Mouse (Mus musculus) kidney, postnatal 14 days (tissue): ENCODE data around the gene Apex1.
A peak's percentile ranks its signal among the peaks of the same experiment; 100 is the strongest.
"Not testable (repeated sequence)": the region's sequence is repeated elsewhere in the genome, so short reads cannot be mapped to it uniquely, and the experiment has no call there.

ENCODE experiments used
- DNase-seq: peaks from one replicate; pipeline ENCODE4 v3.0.0; 2022; ENCODE audit warnings: mixed read lengths

The Apex1 gene

DNA sequence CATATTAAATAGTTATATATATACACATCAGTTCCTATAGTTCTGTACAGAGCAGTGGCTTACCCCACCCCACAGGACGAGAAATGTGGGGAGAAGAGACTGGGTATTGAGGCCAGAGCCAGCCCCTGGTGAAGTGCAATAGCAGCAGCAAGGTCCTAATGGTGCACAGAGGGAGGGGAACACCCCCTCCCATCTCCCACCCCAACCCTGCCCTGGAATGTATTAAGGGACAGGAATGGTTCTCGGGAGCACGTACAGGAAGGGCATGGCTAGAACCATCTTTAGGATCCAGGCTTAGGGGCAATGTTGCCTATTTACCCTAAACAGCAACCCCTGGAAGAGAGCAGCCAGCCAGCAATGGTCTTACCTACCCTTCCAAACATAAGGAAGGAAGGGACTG lies 2.6 kb downstream of the Apex1 start:
- DNase-seq: no peak

DNA sequence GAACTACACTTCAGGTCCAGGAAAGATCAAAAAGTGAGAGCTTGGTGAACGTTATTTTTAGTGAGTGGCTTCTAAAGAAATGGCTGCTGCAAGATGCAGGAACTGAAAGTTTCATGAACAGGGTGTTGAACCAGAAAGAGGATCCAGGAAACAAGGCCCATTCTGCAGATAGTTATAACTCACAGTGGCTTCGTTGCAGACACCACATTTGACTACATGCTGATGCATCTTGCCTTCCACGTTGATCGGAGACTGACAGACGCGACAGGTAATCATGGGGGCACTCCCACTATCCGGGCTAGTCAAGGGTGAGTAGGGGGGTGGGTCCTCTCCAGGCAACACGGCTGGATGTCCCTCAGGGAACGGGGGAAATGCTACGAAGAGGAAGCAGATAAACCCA lies 5.2 kb downstream of the Apex1 start:
- DNase-seq: peak; percentile 10

DNA sequence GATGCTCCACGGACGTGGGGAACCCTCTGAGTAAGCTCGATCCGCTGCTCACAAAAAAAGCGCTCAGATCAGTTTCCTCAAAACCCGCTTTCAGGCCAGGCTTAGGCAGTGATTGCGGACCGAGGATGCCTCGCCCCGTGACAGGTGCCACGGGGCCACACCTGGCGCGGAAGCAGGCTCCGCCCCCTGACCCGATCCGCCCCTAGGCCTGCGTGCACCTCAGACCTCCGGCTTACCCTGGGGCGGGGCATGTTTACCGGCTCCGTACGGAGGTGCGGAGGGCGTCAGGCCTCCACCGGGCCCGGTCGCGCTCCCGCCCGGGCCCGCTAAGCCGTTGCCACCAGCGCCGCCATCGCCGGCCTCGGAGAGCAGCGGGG lies 5.6 kb downstream of the Apex1 start:
- no peak for DNase-seq

DNA sequence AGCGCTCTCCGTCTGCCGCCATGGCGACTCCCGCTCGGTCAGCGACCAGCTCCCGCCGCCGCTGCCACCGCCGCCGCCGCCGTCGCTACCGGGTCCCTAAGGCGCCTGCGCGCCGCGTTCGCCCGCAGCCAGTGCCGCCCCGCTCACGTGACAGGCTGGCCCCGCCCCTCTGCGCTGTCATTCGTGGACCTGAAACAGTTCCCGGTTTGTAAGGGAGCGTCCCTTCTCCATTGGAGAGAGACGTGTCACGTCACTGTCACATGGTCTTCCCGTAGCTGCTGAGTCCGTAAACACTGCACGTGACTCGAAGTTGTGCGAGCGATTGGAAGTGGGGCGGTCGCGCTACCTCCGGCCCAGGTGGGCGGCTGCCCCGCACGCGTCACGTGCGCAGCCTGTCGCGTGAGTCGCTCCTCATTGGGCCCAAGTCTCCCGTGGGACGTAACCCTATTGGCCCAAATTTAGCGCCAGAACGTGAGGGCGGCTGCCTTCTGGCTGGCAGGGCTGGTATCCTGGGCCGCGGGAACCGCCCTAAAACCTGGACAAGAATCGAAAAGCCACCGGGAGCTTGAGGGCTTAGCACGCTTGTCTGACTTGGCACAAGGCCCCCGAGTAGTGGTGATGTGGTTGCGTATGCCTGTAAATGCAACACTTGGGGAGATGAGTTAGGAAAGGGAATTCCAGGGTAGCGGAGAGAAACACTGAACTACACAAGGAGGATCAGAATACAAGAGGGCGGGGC lies 6.2 kb downstream of the Apex1 start, which contains the start of the genes Pip4p1 and Pnp:
TSS of gene Pip4p1 (minus strand) at position 103 of the 739 bp plus-strand sequence.
TSS of gene Pnp (plus strand) at position 329 of the 739 bp plus-strand sequence.
- peak; percentile 99 for DNase-seq

DNA sequence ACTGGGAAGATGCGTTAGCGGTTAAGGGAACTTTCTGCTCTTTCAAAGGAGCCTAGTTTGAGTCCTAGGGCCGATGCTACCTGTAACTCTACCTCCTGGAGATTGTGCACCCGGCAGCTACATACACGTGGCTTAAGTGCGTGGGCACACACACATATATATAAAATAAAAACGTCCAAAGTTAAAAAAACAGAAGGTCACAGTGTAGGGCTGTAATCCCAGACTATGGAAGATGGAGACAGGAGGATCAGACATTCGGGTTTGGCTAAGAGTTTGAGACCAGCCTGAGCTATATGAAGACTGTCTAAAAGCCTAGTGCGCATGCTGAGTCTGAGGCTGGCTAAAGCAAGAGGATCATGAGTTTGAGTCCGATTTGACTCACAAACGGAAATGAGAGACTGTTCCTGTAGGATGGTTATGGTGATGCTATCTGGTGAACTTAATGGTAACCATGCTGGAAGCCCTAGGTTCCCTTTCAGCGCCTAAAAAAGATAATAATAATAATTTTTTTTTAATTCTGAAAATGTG lies 6.8 kb downstream of the Apex1 start:
- no peak for DNase-seq

DNA sequence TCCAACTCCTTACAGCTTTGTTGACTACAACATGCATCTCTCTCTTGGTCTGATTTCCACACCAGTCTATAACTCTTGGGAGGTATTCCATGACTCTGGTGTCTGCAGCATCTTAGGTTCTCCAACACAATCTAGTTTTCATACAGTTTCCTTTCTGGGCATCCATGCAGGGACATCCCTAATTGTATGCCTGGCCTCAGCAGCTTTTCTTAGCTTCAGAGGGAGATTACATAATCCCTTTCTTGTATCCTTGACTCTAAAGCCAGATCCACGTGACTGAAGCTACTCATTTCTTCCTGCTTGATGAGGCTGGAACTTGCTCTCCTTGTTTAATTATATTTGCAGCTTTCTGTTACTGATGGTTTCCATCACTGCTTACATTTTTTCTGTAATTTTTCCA lies 11.9 kb downstream of the Apex1 start:
- DNase-seq: no peak

DNA sequence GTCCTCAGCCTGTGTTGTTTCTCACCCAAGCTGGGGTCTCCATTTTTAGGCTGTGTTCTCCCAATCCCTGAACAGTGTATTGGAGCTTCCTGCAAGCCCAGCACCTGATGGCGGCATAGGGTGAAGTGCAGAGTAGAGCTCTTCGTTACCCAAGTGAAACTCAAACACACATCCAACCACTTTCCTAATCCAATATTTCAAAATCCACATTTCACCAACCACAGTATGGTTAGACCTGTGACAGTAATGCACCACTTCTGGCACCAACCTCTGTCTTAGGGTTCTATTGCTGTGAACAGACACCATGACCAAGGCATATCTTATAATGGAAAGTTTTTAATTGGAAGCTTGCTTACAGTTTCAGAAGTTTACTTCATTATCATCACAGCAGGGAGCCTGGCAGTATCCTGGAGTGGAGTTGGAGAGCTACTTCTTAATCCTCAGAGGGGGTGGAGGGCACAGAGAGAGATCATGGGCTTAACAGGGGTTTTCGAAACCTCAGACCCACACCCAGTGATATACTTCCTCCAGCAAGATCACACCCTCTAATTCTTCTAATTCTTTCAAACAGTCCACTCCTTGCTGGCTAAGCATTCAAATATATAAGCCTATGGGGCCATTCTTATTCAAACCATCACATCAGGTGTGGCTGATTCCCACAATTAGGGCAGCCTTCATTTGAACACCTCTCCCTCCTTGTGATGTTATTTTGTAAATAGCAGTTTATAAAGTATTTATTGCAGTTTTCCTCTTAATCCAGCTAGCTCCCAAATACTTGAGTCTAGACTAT lies 13.5 kb downstream of the Apex1 start:
- no peak for DNase-seq

DNA sequence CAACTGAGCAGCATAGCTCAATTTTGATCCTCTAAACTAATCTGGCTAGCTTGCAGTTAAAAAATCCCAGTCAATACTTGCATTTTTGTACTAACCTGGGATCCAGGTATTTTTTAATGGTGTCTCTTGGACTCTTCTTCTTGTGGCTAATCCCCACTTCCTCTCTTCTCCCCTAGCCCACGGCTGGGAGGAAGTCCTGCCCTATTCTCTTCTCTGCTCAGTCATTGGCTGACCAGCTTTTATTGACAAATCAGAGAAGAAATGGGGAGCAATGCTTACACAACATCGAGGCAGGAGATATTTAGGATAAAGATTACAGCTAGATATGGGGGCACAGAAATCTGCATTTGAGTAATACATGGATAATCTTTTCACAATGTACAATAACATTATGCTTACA lies 14.2 kb downstream of the Apex1 start:
- no peak for DNase-seq

DNA sequence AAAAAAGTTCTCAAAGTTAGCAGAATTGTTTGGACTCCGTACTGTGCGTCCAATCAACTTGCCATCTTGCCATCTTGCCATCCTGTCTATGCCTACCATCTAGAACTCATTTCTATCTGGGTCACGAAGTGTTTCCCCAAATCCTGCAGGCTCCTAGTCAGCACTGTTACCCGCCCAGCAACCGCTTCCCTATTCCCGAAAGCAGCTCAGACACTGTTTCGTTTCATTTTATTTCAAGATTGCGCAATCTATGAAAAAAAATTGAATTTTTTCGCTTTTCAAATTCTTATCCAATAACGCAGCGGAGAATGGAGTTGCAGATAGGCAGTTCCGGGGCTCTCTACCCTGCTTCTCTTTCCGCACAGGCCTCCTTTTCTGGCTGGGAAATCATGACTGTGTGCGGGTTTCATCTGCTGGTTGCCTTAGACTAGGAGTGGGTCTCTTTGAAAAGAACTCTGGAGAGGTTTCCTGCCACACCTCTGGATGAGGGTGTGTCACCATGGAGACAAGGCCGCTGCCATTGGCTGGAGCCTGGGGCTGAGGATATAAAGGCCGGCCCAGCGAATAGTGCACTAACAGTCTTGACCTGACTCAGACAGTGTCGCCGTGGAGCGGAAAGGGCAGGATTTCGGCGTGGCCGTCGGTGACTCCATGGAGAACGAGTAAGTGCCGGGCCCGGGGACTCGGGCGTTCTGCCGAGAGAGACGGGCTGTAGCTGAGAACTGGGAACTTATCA lies 19.3 kb downstream of the Apex1 start, which contains the start of gene Gm49342:
TSS of gene Gm49342 (plus strand) at position 586 of the 736 bp plus-strand sequence.
- DNase-seq: peak; percentile 95

DNA sequence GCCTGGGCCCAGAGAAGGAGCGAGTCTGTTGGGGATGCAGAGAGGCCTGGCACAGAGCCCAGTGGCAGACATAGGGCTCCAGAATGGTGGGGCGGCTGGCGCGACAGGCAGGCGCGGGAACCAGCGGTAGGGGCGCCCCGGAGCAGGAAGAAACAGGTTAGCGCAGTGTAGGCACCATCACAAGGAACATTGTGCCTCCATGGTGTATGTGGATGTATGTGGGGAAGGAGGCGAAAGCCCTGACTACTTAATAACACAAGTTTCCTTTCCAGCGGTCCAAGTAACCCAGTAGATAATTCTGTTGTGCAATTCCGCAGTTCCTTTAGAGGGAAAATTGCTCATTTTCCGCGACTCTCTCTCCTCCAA lies 19.9 kb downstream of the Apex1 start:
- not testable (repeated sequence) for DNase-seq

DNA sequence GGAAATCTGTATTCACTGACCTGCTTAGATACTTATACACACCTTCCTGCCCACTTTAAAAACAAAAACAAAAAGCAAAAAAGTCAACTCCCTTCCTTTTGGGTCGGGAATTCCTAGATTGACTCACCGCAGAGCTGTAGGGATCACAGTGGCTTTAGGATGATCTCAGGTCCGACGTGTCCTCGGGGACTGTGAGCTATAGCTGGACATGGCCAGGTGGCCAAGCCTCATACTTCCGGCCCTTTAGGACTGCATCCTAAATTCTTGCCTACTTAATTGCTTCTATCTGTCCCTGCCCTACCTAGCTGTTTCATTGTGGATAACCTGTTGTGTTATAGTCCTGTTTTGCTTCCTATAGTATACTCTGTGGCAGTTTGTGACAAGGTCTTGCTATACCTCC lies 20.3 kb downstream of the Apex1 start:
- not testable (repeated sequence) for DNase-seq

DNA sequence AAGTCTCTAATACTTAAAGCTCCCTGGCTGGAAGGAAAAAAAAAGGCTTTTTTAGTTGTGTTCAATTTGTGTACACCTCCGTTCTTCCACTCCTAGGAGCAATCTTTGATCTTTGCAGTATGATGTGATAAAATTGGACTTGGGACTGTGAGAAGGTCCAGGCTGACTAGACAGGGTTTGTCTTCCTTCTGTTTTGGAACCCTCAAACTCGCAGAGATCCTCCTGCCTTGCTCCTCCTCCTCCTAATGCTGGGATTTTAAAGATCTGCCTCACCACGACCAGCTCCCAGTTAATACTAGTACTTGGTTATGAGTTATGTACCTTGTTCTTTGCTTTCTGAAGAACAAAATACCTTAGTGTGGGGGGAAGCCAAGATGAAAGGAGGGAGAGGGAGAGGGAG lies 20.8 kb downstream of the Apex1 start:
- DNase-seq: not testable (repeated sequence)

DNA sequence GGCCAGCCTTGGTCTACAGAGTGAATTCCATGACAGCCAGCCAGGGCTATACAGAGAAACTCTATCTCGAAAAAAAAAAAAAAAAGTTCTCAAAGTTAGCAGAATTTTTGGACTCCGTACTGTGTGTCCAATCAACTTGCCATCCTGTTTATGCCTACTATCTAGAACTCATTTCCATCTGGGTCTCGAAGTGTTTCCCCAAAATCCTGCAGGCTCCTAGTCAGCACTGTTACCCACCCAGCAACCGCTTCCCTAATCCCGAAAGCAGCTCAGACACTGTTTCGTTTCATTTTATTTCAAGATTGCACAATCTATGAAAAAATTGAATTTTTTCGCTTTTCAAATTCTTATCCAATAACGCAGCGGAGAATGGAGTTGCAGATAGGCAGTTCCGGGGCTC lies 30.7 kb downstream of the Apex1 start:
- DNase-seq: no peak

DNA sequence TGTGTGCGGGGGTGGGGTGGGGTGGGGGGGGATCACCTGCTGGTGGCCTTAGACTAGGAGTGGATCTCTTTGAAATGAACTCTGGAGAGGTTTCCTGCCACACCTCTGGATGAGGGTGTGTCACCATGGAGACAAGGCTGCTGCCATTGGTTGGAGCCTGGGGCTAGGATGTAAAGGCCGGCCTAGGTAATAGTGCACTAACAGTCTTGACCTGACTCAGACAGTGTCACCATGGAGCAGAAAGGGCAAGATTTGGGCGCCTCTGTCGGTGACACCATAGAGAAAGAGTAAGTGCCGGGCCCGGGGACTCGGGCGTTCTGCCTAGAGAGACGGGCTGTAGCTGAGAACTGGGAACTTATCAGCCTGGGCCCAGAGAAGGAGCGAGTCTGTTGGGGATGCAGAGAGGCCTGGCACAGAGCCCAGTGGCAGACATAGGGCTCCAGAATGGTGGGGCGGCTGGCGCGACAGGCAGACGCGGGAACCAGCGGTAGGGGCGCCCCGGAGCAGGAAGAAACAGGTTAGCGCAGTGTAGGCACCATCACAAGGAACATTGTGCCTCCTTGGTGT lies 31.3 kb downstream of the Apex1 start, which contains the start of gene Pnp2:
TSS of gene Pnp2 (plus strand) at position 51 of the 567 bp plus-strand sequence.
- peak; percentile 60 for DNase-seq

DNA sequence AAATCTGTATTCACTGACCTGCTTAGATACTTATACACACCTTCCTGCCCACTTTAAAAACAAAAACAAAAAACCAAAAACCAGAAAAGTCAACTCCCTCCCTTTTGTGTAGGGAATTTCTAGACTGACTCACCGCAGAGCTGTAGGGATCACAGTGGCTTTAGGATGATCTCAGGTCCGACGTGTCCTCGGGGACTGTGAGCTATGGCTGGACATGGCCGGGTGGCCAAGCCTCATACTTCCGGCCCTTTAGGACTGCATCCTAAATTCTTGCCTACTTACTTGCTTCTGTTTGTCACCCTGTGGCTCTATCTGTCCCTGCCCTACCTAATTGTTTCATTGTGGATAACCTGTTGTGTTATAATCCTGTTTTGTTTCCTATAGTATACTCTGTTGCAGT lies 32.0 kb downstream of the Apex1 start:
- DNase-seq: not testable (repeated sequence)

DNA sequence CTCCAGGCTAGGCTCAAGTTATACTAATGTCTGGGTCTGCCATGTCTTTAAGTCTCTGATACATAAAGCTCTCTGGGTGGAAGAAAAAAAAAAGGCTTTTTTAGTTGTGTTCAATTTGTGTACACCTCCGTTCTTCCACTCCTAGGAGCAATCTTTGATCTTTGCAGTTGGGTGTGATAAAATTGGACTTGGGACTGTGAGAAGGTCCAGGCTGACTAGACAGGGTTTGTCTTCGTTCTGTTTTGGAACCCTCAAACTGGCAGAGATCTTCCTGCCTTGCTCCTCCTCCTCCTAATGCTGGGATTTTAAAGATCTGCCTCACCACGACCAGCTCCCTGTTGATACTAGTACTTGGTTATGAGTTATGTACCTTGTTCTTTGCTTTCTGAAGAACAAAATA lies 32.4 kb downstream of the Apex1 start:
- DNase-seq: not testable (repeated sequence)

DNA sequence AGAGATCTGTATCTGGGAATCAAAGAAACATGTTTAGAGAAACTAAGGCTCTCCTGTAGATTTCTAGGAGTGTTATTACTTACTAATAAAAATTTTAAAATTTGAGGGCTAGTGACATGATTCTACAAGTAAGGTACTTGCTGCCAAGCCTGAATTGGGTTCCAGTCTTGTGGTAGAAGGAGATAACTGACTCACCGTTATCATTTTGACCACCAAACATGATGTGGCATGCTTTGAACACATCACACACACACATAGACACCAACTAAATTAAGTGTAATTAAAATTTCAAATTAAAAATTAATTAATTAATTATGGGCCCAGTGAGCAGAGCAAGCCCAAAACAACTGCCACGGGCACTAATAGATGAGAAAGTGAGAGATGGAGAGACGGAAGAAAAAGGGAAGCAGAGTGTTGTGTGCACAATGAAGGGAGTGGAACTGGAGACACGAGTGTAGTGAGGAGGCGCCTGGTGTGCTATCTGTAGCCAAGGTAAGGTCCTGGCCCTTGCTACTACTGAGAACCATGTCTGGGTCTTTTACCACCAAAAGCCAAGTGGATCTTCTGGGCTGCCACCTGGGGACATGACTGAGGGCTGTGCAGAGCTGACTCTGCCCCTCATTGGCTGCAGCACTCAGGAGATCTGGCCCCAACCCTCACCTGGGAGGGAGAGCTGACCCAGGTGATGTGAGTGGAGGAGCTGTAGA lies 33.7 kb downstream of the Apex1 start:
- not testable (repeated sequence) for DNase-seq

DNA sequence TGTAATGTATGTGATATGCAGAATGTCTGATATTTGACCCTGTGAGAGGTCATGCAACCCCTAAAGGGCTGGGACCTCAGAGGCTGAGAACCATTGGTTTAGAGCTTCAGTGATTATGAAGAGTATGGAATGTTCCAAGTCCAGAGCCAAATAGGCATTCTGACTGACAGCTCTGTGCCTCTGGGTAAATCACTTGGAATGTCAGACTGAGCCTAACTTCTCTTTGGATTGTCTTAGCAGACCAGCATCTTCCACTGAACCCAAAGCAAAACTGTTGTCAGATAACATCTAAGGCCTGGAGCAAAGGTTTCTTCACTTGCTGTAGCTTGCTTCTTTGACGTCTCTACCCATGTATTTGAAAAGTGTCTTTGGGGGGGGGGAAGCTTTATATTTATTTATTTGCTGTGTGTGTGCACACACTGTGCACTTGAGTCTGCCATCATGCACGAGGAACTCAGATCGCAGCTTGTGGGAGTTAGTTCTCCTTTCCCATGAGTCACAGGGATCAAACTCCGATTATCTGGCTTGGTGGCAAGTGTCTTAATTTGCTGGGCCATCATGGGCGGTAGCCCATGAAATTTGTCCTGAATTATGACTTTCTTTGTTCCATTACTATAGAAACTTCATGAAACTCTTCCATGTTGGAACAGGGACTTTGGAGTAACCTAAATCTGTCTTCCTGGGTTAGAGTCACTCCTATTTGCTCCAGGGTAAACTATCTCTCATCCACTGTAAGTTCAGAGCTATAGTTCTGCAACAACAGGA lies 43.6 kb downstream of the Apex1 start:
- no peak for DNase-seq

DNA sequence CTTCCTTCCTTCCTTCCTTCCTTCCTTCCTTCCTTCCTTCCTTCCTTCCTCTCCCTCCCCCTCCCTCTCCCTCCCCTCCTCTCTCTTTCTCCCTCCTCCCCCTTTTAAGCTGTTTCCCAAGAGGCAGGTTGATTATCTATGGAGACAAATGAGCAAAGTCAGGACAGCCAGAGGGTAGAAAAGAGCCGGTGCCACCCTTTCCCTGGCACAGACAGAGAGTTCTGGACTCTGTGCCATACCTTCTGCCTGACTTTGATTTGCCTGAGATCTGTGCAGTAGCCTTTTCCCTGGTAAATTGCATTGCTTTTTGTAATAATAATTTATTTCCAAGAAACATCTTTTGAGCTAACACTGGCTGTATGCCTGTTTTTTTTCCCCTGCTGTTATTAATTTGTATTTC lies 44.3 kb downstream of the Apex1 start:
- DNase-seq: no peak

DNA sequence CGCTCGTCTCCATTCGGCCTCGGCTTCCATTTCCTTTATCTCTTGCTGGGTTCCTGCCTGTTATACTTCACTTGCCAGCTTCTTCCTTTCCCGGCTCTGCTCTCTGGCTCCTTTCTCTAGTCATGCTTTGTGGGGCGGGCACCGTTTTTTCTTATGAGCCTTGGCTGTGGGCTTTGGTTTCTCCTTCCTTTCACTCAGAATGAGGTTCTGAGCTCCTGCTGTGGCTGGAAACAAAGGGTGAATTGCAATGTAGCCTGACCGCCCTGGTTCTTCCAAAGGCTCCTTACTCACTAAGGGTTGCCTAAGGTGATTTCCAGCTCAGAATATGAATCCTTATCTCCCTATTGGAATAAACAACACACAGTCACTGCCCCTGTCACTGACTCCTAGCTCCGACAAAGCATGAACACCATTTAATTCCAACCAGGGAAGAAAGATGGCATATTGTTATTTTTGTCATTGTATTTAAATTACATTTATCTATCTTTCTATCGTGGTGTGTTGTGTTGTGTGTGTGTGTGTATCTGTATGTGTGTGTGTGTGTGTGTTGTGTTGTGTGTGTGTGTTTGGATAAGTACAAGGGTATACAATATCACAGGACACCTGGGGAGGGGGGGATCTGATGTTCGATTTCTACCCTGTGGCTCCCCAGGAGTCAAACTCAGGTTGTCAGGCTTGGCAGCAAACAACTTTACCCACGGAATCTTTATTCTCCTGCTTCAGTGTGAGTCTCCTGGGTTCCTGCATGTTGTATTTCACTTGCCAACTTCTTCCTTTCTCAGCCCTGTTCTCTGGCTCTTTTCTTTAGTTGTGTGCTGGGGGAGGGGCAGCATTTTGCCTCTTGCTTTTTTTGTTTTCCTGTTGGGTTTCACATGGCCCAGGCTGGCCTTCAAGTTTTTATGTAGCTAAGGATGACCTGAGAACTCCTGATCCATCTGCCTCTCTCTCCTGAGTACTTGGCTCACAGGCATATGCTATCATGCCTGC lies 45.1 kb downstream of the Apex1 start:
- DNase-seq: no peak
